Mouse (Mus musculus): ENCODE results near the gene AI837181. TPM values are rescaled to one million over a fixed set of nuclear protein-coding genes. Genes with fewer than 3 reads are reported as not detected.

Gene AI837181
- polyA plus RNA-seq, 1 experiment from 2014 or later: 34.6 TPM

DNA sequence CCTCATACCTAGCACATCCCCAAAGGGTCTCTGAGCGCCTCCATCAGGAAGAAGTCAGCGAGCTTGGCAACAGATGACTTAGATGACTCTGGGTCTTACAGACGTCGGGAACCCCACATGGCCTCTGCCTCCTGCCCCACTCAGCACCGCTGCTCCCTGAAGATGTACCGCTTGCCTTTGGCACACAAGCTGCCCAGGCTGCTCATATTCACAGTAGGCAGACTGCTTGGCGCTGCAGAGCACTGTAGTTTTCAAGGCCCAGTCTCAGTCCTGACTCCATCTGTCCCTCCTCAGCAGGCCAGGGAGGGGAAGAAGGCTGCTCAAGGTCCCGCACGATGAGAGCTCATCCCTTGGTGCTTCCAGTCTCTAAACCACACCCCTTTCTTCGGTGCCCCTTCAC, 2.7 kb upstream of the AI837181 start:
- Histone ChIP-seq H3K4me2 (ENCODE audit: low read depth, low read length) (no peak overlapping the region), H3K36me3 (ENCODE audit: control insufficient read depth, insufficient read depth) (peaks cover 20% of the 10 kb centered on the region), H3K4me3 (ENCODE audit: low read length) (no peak overlapping the region), H3K27ac (ENCODE audit: low read length) (no peak overlapping the region), H3K9me3 (replicated peaks; ENCODE audit: control insufficient read depth, low read length) (no peaks in the 10 kb centered on the region), H3K4me1 (ENCODE audit: control insufficient read depth, insufficient read depth, low read length) (peaks cover 23% of the 10 kb centered on the region), H3K9ac (ENCODE audit: low read length) (no peak overlapping the region), H3K27me3 (ENCODE audit: control insufficient read depth, insufficient read depth, low read length) (no peaks in the 10 kb centered on the region)
- ATAC-seq (replicated peaks; ENCODE audit: extremely low read depth, insufficient read depth, low FRiP score): no peak
- WGBS: 84% methylated on average over 10 of the region's 10 CpGs

DNA sequence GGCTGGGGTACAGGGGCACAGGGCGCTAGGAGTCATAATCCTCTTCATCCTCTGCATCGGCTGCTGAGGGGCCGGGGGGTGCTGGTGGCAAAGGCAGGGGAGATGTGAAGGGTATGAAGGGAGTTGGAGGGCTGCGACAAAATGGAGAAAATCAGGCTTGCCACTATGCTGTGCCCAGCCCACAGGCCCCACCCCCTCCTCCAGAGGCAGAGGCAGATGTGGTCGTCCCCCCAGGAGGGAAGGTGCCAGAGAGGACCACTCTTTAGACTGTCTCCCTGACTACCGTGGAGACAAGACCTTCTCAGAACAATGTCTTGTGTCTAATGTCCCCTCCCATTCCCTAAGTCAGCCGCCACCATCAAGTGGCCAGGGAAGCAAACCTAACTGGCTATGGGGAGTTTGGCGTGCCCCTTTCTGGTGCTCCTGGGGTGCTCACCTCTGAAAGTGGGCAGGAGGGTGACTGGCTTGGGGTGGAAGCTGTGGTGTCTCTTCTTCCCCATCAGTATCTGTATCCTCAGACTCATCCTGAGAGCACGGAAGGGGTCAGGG, 2.0 kb upstream of the AI837181 start:
- H3K4me2 ChIP-seq (ENCODE audit: low read depth, low read length): peak overlapping the region; percentile 81
- no peak overlapping the region for H3K27ac ChIP-seq (ENCODE audit: low read length)
- H3K4me1 ChIP-seq (ENCODE audit: control insufficient read depth, insufficient read depth, low read length): peaks cover 23% of the 10 kb centered on the region
- whole genome bisulfite sequencing: 83% methylated on average over 9 of the region's 9 CpGs
- no peak overlapping the region; the same call in 1 of the 2 replicates for H3K4me3 ChIP-seq (ENCODE audit: low read length)
- no peak for ATAC-seq (replicated peaks; ENCODE audit: extremely low read depth, insufficient read depth, low FRiP score)
- no peaks in the 10 kb centered on the region for H3K27me3 ChIP-seq (ENCODE audit: control insufficient read depth, insufficient read depth, low read length)
- no peaks in the 10 kb centered on the region for H3K9me3 ChIP-seq (replicated peaks; ENCODE audit: control insufficient read depth, low read length)
- H3K36me3 ChIP-seq (ENCODE audit: control insufficient read depth, insufficient read depth): peaks cover 23% of the 10 kb centered on the region
- H3K9ac ChIP-seq (ENCODE audit: low read length): no peak overlapping the region; the same call in 1 of the 2 replicates

DNA sequence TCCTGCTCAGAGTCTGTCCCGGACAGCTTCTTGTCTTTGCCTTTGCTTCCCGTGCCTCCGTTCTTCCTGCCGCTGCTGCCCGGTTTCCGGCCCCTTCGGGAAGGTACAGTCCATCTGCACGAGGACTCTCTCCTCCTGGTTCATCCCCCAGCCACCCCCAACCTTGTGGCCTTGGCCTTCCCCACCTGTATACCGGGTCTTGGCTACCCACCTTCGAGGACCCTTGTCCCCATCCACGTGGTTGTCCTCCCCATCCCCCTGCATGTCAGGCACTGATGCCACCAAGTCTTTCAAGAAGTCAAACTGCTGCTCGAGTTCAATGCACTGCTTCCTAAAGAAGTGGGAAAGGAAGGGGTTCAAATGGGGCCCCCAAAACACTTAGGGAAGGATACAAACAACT, 1.4 kb upstream of the AI837181 start:
- no peak for ATAC-seq (replicated peaks; ENCODE audit: extremely low read depth, insufficient read depth, low FRiP score)
- H3K4me3 ChIP-seq (ENCODE audit: low read length): peak overlapping the region; percentile 90
- H3K9me3 ChIP-seq (replicated peaks; ENCODE audit: control insufficient read depth, low read length): no peaks in the 10 kb centered on the region
- peak overlapping the region; percentile 81 for H3K4me2 ChIP-seq (ENCODE audit: low read depth, low read length)
- peak overlapping the region; percentile 88 for H3K9ac ChIP-seq (ENCODE audit: low read length)
- H3K27me3 ChIP-seq (ENCODE audit: control insufficient read depth, insufficient read depth, low read length): no peaks in the 10 kb centered on the region
- peak overlapping the region; percentile 94 for H3K27ac ChIP-seq (ENCODE audit: low read length)
- H3K36me3 ChIP-seq (ENCODE audit: control insufficient read depth, insufficient read depth): peaks cover 23% of the 10 kb centered on the region
- H3K4me1 ChIP-seq (ENCODE audit: control insufficient read depth, insufficient read depth, low read length): peaks cover 23% of the 10 kb centered on the region
- 54% methylated on average over 12 of the region's 12 CpGs for WGBS

DNA sequence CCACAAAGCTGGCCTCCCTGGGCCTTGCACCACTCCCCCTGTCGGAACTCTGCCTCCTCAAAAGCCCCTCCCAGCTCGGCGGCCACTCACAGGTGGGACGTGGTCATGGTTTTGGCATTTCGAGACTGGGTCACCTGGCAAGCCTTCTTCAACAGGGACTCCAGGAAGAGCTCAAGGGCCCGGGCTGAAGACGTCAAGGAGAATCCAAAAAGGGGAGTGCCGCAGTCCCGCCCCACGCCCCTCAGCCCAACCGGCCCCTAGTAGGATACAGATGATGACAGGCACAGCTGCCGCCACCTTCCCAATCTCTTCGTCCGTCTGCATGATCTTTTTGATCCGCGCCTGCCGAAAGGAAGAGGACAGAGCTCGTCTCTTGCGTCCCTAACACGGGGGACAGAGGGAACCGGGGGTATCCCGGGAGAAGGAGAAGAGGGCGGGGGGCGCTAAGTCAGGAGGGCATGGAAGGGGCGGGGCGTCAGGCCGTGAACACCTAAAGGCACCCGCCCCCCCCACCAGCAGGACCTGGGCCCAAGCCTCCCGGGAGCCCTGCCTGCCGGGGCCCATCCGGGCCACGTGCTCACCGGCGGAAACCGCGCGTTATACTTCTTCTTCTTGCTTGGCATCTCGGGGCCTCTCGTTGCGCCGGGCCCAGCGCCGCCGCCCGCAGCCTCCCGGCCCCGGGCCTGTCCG, 707 bp upstream of the AI837181 start:
- peak overlapping the region; percentile 94 for H3K27ac ChIP-seq (ENCODE audit: low read length)
- H3K4me3 ChIP-seq (ENCODE audit: low read length): peak overlapping the region; percentile 90
- peak overlapping the region; percentile 88 for H3K9ac ChIP-seq (ENCODE audit: low read length)
- ATAC-seq (replicated peaks; ENCODE audit: extremely low read depth, insufficient read depth, low FRiP score): peak; percentile 66
- H3K36me3 ChIP-seq (ENCODE audit: control insufficient read depth, insufficient read depth): peaks cover 21% of the 10 kb centered on the region
- peaks cover 23% of the 10 kb centered on the region for H3K4me1 ChIP-seq (ENCODE audit: control insufficient read depth, insufficient read depth, low read length)
- no peaks in the 10 kb centered on the region for H3K9me3 ChIP-seq (replicated peaks; ENCODE audit: control insufficient read depth, low read length)
- peak overlapping the region; percentile 81 for H3K4me2 ChIP-seq (ENCODE audit: low read depth, low read length)
- H3K27me3 ChIP-seq (ENCODE audit: control insufficient read depth, insufficient read depth, low read length): no peaks in the 10 kb centered on the region
- under 1% methylated on average over 40 of the region's 48 CpGs for WGBS

DNA sequence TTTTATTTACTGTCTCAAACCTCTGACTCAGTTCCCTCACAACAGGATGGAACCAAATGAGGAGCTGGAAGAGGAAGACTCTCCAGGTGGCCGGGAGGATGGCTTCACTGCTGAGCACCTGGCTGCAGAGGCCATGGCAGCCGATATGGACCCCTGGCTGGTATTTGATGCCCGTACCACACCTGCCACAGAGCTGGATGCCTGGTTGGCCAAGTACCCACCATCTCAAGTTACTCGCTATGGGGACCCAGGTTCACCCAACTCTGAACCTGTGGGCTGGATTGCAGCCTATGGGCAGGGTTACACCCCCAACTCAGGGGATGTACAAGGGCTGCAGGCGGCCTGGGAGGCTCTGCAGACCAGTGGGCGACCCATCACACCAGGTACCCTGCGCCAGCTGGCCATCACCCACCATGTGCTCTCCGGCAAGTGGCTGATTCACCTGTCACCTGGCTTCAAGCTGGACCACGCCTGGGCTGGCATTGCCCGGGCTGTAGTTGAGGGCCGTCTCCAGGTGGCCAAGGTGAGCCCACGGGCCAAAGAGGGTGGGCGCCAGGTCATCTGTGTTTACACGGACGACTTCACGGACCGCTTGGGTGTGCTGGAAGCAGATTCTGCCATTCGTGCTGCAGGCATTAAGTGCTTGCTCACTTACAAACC, 1.1 kb downstream of the AI837181 start:
- Histone ChIP-seq H3K9ac (ENCODE audit: low read length) (peak overlapping the region; percentile 97), H3K4me2 (ENCODE audit: low read depth, low read length) (peak overlapping the region; percentile 87), H3K27me3 (ENCODE audit: control insufficient read depth, insufficient read depth, low read length) (no peaks in the 10 kb centered on the region), H3K9me3 (replicated peaks; ENCODE audit: control insufficient read depth, low read length) (no peaks in the 10 kb centered on the region), H3K4me3 (ENCODE audit: low read length) (peak overlapping the region; percentile 90), H3K4me1 (ENCODE audit: control insufficient read depth, insufficient read depth, low read length) (peaks cover 25% of the 10 kb centered on the region), H3K36me3 (ENCODE audit: control insufficient read depth, insufficient read depth) (peaks cover 14% of the 10 kb centered on the region), H3K27ac (ENCODE audit: low read length) (peak overlapping the region; percentile 90)
- 85% methylated on average over 18 of the region's 18 CpGs for WGBS
- no peak for ATAC-seq (replicated peaks; ENCODE audit: extremely low read depth, insufficient read depth, low FRiP score)

DNA sequence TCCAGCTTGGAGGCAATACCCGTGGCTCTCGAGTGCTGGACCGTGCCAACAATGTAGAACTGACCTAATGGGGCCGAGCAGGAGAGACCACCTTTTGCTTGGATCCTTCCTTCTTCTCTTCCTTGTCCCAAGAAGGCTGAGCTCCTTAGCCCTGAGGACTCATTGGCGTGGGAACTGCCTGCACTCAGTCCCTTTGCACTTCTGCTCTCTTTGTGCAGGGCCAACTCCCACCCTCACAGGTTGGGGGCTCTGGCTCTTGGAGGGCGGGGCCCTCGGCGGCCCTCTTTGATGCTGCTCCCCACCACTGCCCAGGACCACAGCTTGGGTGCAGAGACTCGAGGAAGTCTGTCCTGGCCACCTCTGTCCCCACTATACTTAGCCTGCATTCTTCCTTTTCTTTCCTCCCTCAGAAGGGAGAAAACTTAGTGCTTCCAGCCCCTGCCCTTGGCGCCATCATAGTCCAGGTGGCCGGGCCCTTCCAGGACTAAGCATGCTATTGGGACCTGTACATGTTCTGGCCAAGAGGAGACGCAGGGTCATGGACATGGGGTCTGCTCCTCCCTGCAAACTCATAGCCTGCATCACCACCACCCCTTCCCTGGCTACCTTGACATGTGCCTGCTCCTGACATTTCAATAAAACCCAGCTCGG, 1.8 kb downstream of the AI837181 start:
- H3K9ac ChIP-seq (ENCODE audit: low read length): no peak overlapping the region; the same call in 1 of the 2 replicates
- no peak for ATAC-seq (replicated peaks; ENCODE audit: extremely low read depth, insufficient read depth, low FRiP score)
- H3K9me3 ChIP-seq (replicated peaks; ENCODE audit: control insufficient read depth, low read length): no peaks in the 10 kb centered on the region
- no peak overlapping the region for H3K27ac ChIP-seq (ENCODE audit: low read length)
- H3K4me3 ChIP-seq (ENCODE audit: low read length): no peak overlapping the region
- 86% methylated on average over 13 of the region's 13 CpGs for WGBS
- H3K27me3 ChIP-seq (ENCODE audit: control insufficient read depth, insufficient read depth, low read length): no peaks in the 10 kb centered on the region
- no peak overlapping the region for H3K4me2 ChIP-seq (ENCODE audit: low read depth, low read length)
- peaks cover 12% of the 10 kb centered on the region for H3K36me3 ChIP-seq (ENCODE audit: control insufficient read depth, insufficient read depth)
- peaks cover 25% of the 10 kb centered on the region for H3K4me1 ChIP-seq (ENCODE audit: control insufficient read depth, insufficient read depth, low read length)

DNA sequence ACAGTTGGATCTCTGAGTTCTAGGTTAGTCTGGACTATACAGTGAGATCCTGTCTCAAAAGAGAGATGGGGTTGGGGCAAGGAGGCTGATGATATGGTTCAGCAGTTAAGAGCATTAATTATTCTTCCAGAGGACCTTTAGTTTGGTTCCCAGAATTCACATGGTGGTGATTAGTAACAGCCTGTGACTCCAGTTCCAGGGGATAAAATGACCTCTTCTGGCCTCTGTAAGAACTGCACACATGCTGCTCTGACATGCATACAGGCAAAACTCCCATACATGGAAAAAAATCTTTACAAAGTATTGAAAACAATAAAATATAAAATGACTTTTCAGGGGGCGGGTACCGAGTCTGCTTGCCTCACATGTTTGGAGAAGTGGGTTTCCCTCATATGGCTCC, 3.1 kb downstream of the AI837181 start:
- H3K9ac ChIP-seq (ENCODE audit: low read length): no peak overlapping the region
- WGBS: 71% methylated on average over 2 of the region's 2 CpGs

DNA sequence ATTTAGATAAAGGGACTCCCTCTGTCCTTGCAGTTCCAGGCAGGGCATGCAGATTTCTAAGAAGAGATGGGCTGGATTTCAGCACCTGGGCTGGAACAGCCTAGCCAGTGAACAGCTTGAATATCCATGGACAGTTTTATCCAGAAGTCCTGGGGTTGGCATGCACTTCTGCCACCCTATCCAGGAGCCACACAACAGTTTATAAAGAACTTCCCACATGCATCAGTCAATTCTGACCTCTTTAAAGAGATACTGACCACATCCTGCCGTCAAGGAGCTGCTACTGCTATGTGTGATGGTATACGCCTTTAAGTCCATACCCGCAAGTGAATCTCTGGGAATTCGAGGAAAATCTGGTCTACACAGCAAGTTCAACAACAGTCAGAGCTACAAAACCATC, 4.3 kb downstream of the AI837181 start:
- Histone ChIP-seq H3K36me3 (ENCODE audit: control insufficient read depth, insufficient read depth) (peaks cover 12% of the 10 kb centered on the region), H3K27ac (ENCODE audit: low read length) (no peak overlapping the region), H3K9ac (ENCODE audit: low read length) (no peak overlapping the region), H3K4me3 (ENCODE audit: low read length) (no peak overlapping the region), H3K9me3 (replicated peaks; ENCODE audit: control insufficient read depth, low read length) (no peaks in the 10 kb centered on the region), H3K4me1 (ENCODE audit: control insufficient read depth, insufficient read depth, low read length) (peaks cover 29% of the 10 kb centered on the region), H3K27me3 (ENCODE audit: control insufficient read depth, insufficient read depth, low read length) (no peaks in the 10 kb centered on the region), H3K4me2 (ENCODE audit: low read depth, low read length) (no peak overlapping the region)
- no peak for ATAC-seq (replicated peaks; ENCODE audit: extremely low read depth, insufficient read depth, low FRiP score)
- WGBS: 77% methylated on average over 4 of the region's 4 CpGs

More for the DNA sequence above, 3.1 kb downstream of the AI837181 start:
- no peak for ATAC-seq (replicated peaks; ENCODE audit: extremely low read depth, insufficient read depth, low FRiP score)
- Histone ChIP-seq H3K4me2 (ENCODE audit: low read depth, low read length) (no peak overlapping the region), H3K27me3 (ENCODE audit: control insufficient read depth, insufficient read depth, low read length) (no peaks in the 10 kb centered on the region), H3K4me1 (ENCODE audit: control insufficient read depth, insufficient read depth, low read length) (peaks cover 28% of the 10 kb centered on the region), H3K9me3 (replicated peaks; ENCODE audit: control insufficient read depth, low read length) (no peaks in the 10 kb centered on the region), H3K27ac (ENCODE audit: low read length) (no peak overlapping the region), H3K36me3 (ENCODE audit: control insufficient read depth, insufficient read depth) (peaks cover 12% of the 10 kb centered on the region), H3K4me3 (ENCODE audit: low read length) (no peak overlapping the region)

DNA sequence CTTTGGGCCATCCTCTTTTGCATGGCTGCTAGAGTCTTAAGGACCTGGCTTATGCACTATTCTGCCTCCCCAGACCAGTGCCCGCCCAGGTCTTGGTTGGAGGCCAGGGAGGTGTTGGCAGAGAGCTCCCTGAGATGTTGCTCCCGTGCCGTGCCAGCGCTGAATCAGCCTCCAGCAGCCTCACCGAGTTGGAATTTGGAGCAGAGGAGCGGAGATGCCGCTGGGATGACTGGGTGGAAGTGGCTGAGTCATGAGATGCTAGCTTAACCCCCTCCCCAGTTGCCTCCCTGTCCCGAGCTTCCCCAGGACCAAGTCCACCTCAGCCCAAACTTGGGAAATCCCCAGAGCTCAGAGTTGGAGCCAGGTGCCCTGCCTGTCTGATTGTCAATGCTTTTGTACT, 4.9 kb downstream of the AI837181 start:
- no peak overlapping the region for H3K27ac ChIP-seq (ENCODE audit: low read length)
- H3K36me3 ChIP-seq (ENCODE audit: control insufficient read depth, insufficient read depth): peaks cover 12% of the 10 kb centered on the region

More for the DNA sequence above, 4.9 kb downstream of the AI837181 start:
- no peaks in the 10 kb centered on the region for H3K27me3 ChIP-seq (ENCODE audit: control insufficient read depth, insufficient read depth, low read length)
- H3K4me2 ChIP-seq (ENCODE audit: low read depth, low read length): no peak overlapping the region
- ATAC-seq (replicated peaks; ENCODE audit: extremely low read depth, insufficient read depth, low FRiP score): no peak
- no peak overlapping the region for H3K4me3 ChIP-seq (ENCODE audit: low read length)
- H3K9ac ChIP-seq (ENCODE audit: low read length): no peak overlapping the region
- H3K9me3 ChIP-seq (replicated peaks; ENCODE audit: control insufficient read depth, low read length): no peaks in the 10 kb centered on the region
- peaks cover 29% of the 10 kb centered on the region for H3K4me1 ChIP-seq (ENCODE audit: control insufficient read depth, insufficient read depth, low read length)
- WGBS: 42% methylated on average over 8 of the region's 8 CpGs

Measured in heart, embryonic 16.5 days (tissue).